Mouse (Mus musculus) heart, adult 2 months (tissue): ENCODE results near the gene Nudcd3.
"Not testable (repeated sequence)": the region's sequence is repeated elsewhere in the genome, so short reads cannot be mapped to it uniquely, and the experiment has no call there.

ENCODE experiments used
- EP300 ChIP-seq: fragments of 200-500 bp; IDR thresholded peaks from 2 replicates; pipeline ENCODE4 v1.6.1; 2011; ENCODE audit warnings: low read depth, low read length, control low read depth; ENCODE audit not compliant: insufficient read depth
- POLR2A ChIP-seq: fragments of 200-500 bp; IDR thresholded peaks from 2 replicates; pipeline ENCODE4 v1.6.1; 2011; ENCODE audit warnings: mild to moderate bottlenecking, low read depth, low read length, control low read depth; ENCODE audit not compliant: insufficient read depth

- TF ChIP-seq EP300, POLR2A: not testable (repeated sequence)
Measured at GRCm38 (mm10) chr11:6096637-6097036, 103.6 kb downstream of the Nudcd3 start.
